Mouse (Mus musculus) intestine, embryonic 14.5 days (tissue): ENCODE results near the gene Tada2b. TPM values are rescaled to one million over a fixed set of nuclear protein-coding genes. Genes with fewer than 3 reads are reported as not detected.
A peak's percentile ranks its signal among the peaks of the same experiment; 100 is the strongest.

Source experiments
- ATAC-seq: fragments of 200-750 bp; cut with Nextera tagmentation; replicated peaks from 2 replicates; pipeline ENCODE4 v1.8.0; 2017; ENCODE audit warnings: low read depth, moderate number of reproducible peaks, moderate TSS enrichment, moderate library complexity; ENCODE audit not compliant: low FRiP score, low TSS enrichment
- DNase-seq: peaks from one replicate; pipeline ENCODE4 v3.0.0-alpha.2; 2018; ENCODE audit warnings: low spot score
- H3K27ac ChIP-seq: fragments of 300-500 bp; sonication (generic); 2 replicates; pipeline ENCODE4 v1.5.1; 2014; ENCODE audit warnings: low read depth, mild to moderate bottlenecking, control low read depth
- H3K27me3 ChIP-seq: fragments of 300-500 bp; sonication (generic); replicated peaks from 2 replicates; pipeline ENCODE4 v1.6.1; 2014; ENCODE audit warnings: low read length, control low read depth; ENCODE audit not compliant: control insufficient read depth, insufficient read depth
- H3K36me3 ChIP-seq: fragments of 300-500 bp; sonication (generic); 2 replicates; pipeline ENCODE4 v1.6.1; 2014; ENCODE audit warnings: low read length, control low read depth; ENCODE audit not compliant: control insufficient read depth, insufficient read depth
- H3K4me1 ChIP-seq: fragments of 300-500 bp; sonication (generic); replicated peaks from 2 replicates; pipeline ENCODE4 v1.6.1; 2014; ENCODE audit warnings: low read length, control low read depth, mixed read lengths; ENCODE audit not compliant: control insufficient read depth, insufficient read depth
- H3K4me2 ChIP-seq: fragments of 300-500 bp; sonication (generic); 2 replicates; pipeline ENCODE4 v1.6.1; 2014; ENCODE audit warnings: low read length
- H3K4me3 ChIP-seq: fragments of 300-500 bp; sonication (generic); 2 replicates; pipeline ENCODE4 v1.5.1; 2014; ENCODE audit warnings: low read depth, low read length, control low read depth, mixed read lengths
- H3K9ac ChIP-seq: fragments of 300-500 bp; sonication (generic); 2 replicates; pipeline ENCODE4 v1.6.1; 2014; ENCODE audit warnings: mild to moderate bottlenecking, low read length
- H3K9me3 ChIP-seq: fragments of 300-500 bp; sonication (generic); 2 replicates; pipeline ENCODE4 v1.6.1; 2016; ENCODE audit warnings: low read length, control low read depth; ENCODE audit not compliant: control insufficient read depth
- WGBS: fragments of 180-500 bp; shearing (Covaris S2); extraction: QIAGEN DNeasy Blood & Tissue Kit; methylation state at CpG from one replicate; pipeline ENCODE4 v1.1.7; 2014; 5-methylcytosine and 5-hydroxymethylcytosine counted together
- polyA plus RNA-seq: library from polyadenylated mRNA; unstranded; fragments of >200 nt; fragmentation: Nextera tagmentation; extraction: Ambion mirVana; gene quantifications from 2 replicates; pipeline ENCODE4 v1.2.1, GENCODE M21; 2014

Tada2b gene
- polyA plus RNA-seq, 1 experiment from 2014 or later: 2.8 TPM

DNA sequence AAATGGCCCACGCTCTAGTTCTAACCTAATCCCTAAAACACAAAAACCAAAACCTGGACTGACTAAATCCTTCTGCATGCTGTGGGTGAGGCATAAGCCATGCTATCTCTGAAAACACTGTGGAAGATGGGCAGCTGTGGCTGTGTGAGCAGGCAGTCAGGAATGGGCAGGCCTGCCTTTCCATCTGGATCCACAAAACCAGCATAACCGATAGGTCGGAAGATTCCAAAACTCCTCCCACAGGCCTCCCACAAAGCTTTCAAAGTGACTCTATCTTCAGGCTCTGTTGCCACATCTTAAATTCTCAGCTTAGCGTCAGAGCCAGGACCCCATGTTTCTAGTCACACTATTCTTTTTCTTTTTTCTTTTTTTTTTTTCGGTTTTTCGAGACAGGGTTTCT lies 9.8 kb upstream of the Tada2b start:
- ATAC-seq: no peak
- H3K27ac ChIP-seq: no peak overlapping the region
- H3K4me1 ChIP-seq: no peaks in the 10 kb centered on the region
- no peaks in the 10 kb centered on the region for H3K9me3 ChIP-seq
- H3K36me3 ChIP-seq: peaks cover 61% of the 10 kb centered on the region
- WGBS: 82% methylated on average over 6 of the region's 6 CpGs
- no peak overlapping the region for H3K4me2 ChIP-seq
- H3K27me3 ChIP-seq: no peaks in the 10 kb centered on the region
- no peak for DNase-seq
- H3K9ac ChIP-seq: no peak overlapping the region
- no peak overlapping the region for H3K4me3 ChIP-seq

DNA sequence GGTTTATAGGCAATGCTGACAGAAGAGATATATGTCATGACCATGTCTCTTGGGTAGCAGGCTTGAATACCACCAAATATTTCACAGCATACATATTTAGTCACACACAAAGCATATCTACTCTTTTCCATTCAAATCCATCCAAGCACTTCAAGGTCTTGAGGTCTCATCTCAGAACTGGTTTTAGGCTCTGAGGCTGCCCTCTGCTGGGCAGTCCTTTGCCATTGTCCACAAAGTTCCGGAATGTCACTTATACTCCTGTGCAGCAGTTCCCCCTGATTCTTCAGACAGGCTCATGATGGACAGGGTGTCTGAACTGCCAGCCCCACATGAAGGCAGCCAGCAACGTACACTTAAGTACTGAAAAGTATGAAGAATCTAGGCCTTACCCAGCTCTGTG lies 5.1 kb upstream of the Tada2b start:
- Histone ChIP-seq H3K4me3 (no peak overlapping the region), H3K27me3 (peaks cover 16% of the 10 kb centered on the region), H3K4me2 (no peak overlapping the region), H3K27ac (no peak overlapping the region), H3K4me1 (0 out of 2 replicates have a peak, but pooled peaks cover 5% of the 10 kb centered on the region), H3K36me3 (peaks cover 30% of the 10 kb centered on the region), H3K9ac (no peak overlapping the region), H3K9me3 (no peaks in the 10 kb centered on the region)
- ATAC-seq (no peak), DNase-seq (no peak)
- 51% methylated on average over 2 of the region's 2 CpGs for WGBS

DNA sequence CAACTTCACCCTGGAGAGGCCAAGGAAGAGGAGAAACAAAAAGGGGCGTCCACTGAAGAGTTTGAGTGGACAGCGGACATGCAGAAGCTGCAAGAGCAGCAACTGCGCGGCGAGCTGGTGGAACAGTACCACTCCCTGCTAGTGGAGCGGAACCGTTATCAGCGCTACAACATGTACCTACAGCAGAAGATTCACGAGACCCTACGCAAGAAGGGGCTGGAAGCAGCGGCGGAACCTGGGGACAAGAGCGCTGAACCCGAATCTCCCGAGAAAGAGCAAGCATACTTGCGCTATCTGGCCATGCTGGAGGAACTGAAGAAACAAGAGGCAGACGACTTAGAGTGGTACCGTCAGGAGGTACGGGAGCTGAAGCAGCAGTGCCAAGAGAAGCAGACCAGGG lies 1.2 kb upstream of the Tada2b start:
- peaks cover 16% of the 10 kb centered on the region for H3K27me3 ChIP-seq
- no peak for DNase-seq
- no peak for ATAC-seq
- peak overlapping the region; percentile 91 for H3K4me2 ChIP-seq
- H3K9ac ChIP-seq: no peak overlapping the region
- no peak overlapping the region for H3K27ac ChIP-seq
- no peaks in the 10 kb centered on the region for H3K36me3 ChIP-seq
- peak overlapping the region; percentile 91 for H3K4me3 ChIP-seq
- peaks cover 15% of the 10 kb centered on the region for H3K4me1 ChIP-seq
- no peaks in the 10 kb centered on the region for H3K9me3 ChIP-seq
- 32% methylated on average over 19 of the region's 19 CpGs for WGBS

DNA sequence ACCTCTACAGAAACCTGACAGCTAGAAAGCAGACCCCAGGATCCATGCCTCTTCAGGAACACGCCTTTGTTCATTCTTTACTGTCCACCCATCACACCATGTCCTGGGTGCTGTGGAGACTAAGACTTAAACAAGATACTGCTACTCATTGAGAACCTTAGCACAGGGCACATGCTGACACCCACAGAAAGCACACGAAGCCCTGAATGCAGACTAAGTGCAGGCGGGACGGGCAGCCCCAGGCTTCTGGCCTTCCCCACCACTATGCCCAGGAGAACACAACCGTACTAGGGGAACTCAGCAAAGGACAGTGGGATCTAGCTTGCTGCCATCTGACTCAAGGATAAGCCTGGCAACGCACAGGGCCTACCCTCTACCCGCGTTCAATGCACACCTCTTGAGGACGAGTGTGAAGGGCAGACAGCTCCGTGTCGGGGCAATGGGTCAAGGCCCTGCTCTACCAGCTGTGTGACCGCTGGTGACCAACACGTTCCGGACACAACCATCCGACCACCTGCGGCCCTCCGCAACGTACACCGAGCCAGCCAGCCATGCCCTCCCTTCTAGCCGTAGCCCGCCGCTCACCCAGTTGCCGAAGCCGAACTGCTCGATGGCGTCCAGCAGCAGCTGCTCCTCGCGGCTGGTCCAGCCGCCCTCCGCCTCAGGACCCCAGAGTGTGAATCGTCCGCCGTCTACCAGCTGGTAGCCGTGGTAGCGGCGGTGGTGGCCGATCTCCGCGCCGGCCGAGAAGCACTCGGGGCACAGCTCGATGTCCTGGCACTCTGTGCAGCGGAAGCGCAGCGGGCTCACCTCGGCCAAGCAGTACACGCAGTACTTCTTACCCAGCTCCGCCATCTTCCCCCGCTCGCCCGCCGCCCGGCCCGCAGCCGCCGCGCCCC lies 633 bp downstream of the Tada2b start:
- peak; percentile 78 for ATAC-seq
- peak overlapping the region; percentile 81 for H3K9ac ChIP-seq
- H3K9me3 ChIP-seq: no peaks in the 10 kb centered on the region
- 0 out of 2 replicates have a peak overlapping the region, but pooled peaks have one; percentile 38 for H3K27ac ChIP-seq
- WGBS: 1% methylated on average over 52 of the region's 58 CpGs
- no peaks in the 10 kb centered on the region for H3K36me3 ChIP-seq
- peaks cover 16% of the 10 kb centered on the region for H3K27me3 ChIP-seq
- peak overlapping the region; percentile 91 for H3K4me3 ChIP-seq
- DNase-seq: peak; percentile 82
- peaks cover 15% of the 10 kb centered on the region for H3K4me1 ChIP-seq
- peak overlapping the region; percentile 86 for H3K4me2 ChIP-seq

DNA sequence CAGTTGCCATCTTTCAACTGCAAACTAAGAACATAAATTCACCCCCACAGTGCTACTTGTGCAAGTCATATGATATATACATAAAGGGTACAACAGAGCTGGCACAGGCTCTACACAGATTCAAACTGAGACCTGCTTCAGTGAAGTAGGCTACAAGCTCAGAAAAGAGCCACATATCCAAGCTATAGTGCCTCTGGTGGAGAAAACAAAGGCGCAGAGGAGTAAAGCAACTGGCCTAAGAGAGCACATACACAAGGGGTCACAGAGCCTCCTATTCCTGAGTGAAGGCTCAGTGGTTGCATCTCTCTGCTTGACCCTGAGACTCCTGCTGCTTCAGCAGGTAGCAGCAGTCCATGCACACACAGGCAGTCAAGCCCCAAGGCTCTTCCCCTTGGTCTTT lies 3.0 kb downstream of the Tada2b start:
- 74% methylated on average over 1 of the region's 1 CpGs for whole genome bisulfite sequencing
- Histone ChIP-seq H3K4me3 (no peak overlapping the region), H3K4me1 (peaks cover 15% of the 10 kb centered on the region), H3K27ac (no peak overlapping the region), H3K36me3 (peaks cover 4% of the 10 kb centered on the region; the same call in 1 of the 2 replicates), H3K9me3 (no peaks in the 10 kb centered on the region), H3K4me2 (no peak overlapping the region), H3K27me3 (peaks cover 13% of the 10 kb centered on the region), H3K9ac (no peak overlapping the region)
- DNase-seq (no peak), ATAC-seq (no peak)

DNA sequence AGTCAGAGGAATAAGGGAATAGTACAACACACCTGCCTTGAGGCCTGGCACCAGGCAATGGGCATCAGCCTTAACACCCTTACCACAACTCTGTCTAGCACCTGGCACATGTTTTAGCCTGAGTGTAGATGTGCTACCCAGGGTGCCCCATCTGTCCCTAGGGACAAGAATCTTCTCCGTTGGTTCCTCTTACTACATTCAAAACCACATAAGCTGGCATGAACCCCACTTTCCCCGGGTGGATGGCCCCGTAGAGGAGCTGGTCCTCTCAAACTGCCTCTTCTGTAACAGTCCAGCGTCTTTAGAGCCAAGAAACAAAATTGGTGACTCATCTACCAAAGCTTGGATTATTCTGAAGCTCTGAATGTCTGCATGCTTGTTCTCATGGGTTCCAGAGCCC lies 3.7 kb downstream of the Tada2b start:
- WGBS: 97% methylated on average over 4 of the region's 4 CpGs
- DNase-seq (no peak), ATAC-seq (no peak)
- Histone ChIP-seq H3K4me3 (no peak overlapping the region), H3K9me3 (no peaks in the 10 kb centered on the region), H3K27ac (no peak overlapping the region), H3K36me3 (peaks cover 11% of the 10 kb centered on the region), H3K4me2 (no peak overlapping the region), H3K9ac (no peak overlapping the region), H3K27me3 (peaks cover 5% of the 10 kb centered on the region), H3K4me1 (peaks cover 15% of the 10 kb centered on the region)

DNA sequence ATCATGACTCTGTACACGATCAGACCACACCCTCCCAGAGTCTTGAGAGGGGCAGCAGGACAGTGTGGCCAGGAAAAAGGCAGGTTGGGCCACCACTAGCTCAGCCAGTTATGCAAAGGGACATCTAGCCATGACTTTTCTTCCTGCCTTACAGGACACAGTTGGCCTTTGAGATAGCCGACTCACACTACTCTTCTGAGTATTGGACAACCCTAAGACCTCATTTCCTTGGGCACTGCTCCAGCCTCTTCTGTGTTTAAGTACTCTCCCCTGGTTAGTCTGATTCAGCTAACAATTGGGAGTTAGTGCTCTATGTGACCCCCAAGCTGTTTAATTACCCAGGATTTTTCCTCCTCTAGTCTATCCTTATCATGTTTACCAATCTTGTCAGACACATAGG lies 4.3 kb downstream of the Tada2b start:
- no peak overlapping the region for H3K4me3 ChIP-seq
- WGBS: 67% methylated on average over 2 of the region's 2 CpGs
- no peak overlapping the region for H3K4me2 ChIP-seq
- no peak overlapping the region for H3K27ac ChIP-seq
- peaks cover 10% of the 10 kb centered on the region for H3K4me1 ChIP-seq
- no peaks in the 10 kb centered on the region for H3K27me3 ChIP-seq
- no peak for DNase-seq
- ATAC-seq: no peak
- H3K9me3 ChIP-seq: no peaks in the 10 kb centered on the region
- H3K9ac ChIP-seq: no peak overlapping the region
- peaks cover 11% of the 10 kb centered on the region for H3K36me3 ChIP-seq

DNA sequence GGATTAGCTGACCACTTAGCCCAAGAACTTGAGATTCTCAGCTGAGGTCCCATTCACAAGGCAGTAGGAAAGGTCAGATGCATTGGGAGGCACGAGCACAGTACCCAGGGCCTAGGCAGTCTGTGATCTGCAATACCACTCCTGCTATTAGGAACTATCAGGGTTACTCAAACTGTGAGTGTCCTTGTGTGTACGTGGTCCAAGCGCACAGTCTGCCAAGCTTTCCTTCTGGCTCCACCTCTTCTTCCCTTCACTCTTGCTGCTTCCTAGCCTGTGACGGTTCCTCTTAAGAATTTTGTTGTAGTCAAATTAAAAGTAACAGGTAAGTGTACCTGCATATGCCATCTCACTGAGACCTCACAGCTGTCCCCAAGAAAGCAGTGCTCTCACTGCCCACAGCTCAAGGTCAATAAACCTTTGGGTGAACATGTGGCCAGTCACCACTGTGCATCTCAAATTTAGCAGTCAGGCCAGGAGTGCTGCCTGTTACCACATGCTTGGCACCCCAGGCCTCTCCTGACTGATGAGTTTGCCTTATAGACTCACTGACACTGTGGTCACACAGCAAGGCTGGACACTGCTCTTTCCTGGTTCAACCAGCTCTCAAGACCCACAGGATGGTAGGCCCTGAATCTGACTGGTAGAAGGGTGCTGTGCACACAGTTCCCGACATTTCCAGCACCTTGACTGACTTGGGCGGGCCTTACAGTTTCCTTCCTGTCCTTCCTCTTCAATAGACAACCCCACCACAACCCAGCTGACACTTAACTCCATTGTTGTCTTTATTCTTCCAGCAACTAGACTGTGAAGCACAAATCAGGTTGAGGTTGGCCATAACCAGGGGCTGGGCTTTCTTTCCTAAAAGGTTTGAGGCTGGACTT lies 5.3 kb downstream of the Tada2b start:
- Histone ChIP-seq H3K9me3 (no peaks in the 10 kb centered on the region), H3K27me3 (no peaks in the 10 kb centered on the region), H3K4me1 (peaks cover 10% of the 10 kb centered on the region), H3K36me3 (peaks cover 18% of the 10 kb centered on the region), H3K27ac (no peak overlapping the region), H3K4me3 (no peak overlapping the region), H3K9ac (no peak overlapping the region), H3K4me2 (no peak overlapping the region)
- ATAC-seq (no peak), DNase-seq (no peak)
- WGBS: 86% methylated on average over 6 of the region's 6 CpGs
